ENCODE assay signal across 8 mouse cellular contexts in genomic region chr2:91078314-91079025, GRCm38 (mm10). TPM values are rescaled to one million over a fixed set of nuclear protein-coding genes. Genes with fewer than 3 reads are reported as not detected.
DNase-seq lines count a peak whose midpoint lies in the region; ATAC-seq and TF ChIP-seq lines count a peak whose summit lies in the region.

No protein-coding gene starts in this region.

- no peak for TF ChIP-seq POLR2A in olfactory bulb, adult 2 months (IDR thresholded peaks at IDR 0.05; ENCODE audit: insufficient read depth, low read depth, low read length)

- peak overlapping the region; percentile 51 for H3K4me3 ChIP-seq in kidney, embryonic 15.5 days (replicated peaks)
- peak overlapping the region; percentile 35 to 52; a peak in 3 of 4 replicates for H3K4me3 ChIP-seq in ES-E14 (ENCODE audit: insufficient read depth in 1 of 2, low read depth in 1 of 2, low read length in 2 of 2, poor library complexity in 1 of 2, severe bottlenecking in 1 of 2)
- peak overlapping the region; percentile 49 for H3K4me3 ChIP-seq in forebrain, embryonic 15.5 days
- H3K4me3 ChIP-seq in liver, embryonic 12.5 days = peak overlapping the region; percentile 57
- peak overlapping the region; percentile 53 for H3K4me3 ChIP-seq in olfactory bulb, adult 2 months (ENCODE audit: insufficient read depth, low read depth, low read length)

- in situ Hi-C loops in ES-E14 (cut with MboI; ENCODE audit: low sequenced_read_pairs in 2 of 2, unreplicated experiment in 2 of 2) = no loop called here

- H3K36me3 ChIP-seq in kidney, embryonic 15.5 days = no peaks in the 10 kb centered on the region
- no peaks in the 10 kb centered on the region for H3K36me3 ChIP-seq in ES-E14 (ENCODE audit: control insufficient read depth, insufficient read depth, low read length, poor library complexity, severe bottlenecking)
- H3K36me3 ChIP-seq in forebrain, embryonic 15.5 days = no peaks in the 10 kb centered on the region
- H3K36me3 ChIP-seq in liver, embryonic 12.5 days = no peaks in the 10 kb centered on the region

- TF ChIP-seq CTCF in olfactory bulb, adult 2 months (IDR thresholded peaks at IDR 0.05; ENCODE audit: insufficient read depth, low read depth, low read length) = no peak

- no peaks in the 10 kb centered on the region for H3K9me3 ChIP-seq in kidney, embryonic 15.5 days (replicated peaks)
- no peaks in the 10 kb centered on the region for H3K9me3 ChIP-seq in ES-E14 (ENCODE audit: control insufficient read depth, insufficient read depth, low read depth, low read length)
- no peaks in the 10 kb centered on the region for H3K9me3 ChIP-seq in forebrain, embryonic 15.5 days
- H3K9me3 ChIP-seq in liver, embryonic 12.5 days (replicated peaks) = no peaks in the 10 kb centered on the region

- peaks cover 20% of the 10 kb centered on the region for H3K4me1 ChIP-seq in kidney, embryonic 15.5 days
- H3K4me1 ChIP-seq in ES-E14 (ENCODE audit: control insufficient read depth in 2 of 2, insufficient read depth in 2 of 2, low read length in 2 of 2, poor library complexity in 1 of 2) = peaks cover 0 to 2% of the 10 kb centered on the region in 2 experiments; a peak in 2 of 4 replicates
- H3K4me1 ChIP-seq in forebrain, embryonic 15.5 days = peaks cover 9% of the 10 kb centered on the region
- H3K4me1 ChIP-seq in liver, embryonic 12.5 days = peaks cover 29% of the 10 kb centered on the region
- H3K4me1 ChIP-seq in olfactory bulb, adult 2 months (ENCODE audit: control insufficient read depth, insufficient read depth, low read length) = peaks cover 13% of the 10 kb centered on the region

- whole genome bisulfite sequencing in kidney, embryonic 15.5 days = under 1% methylated on average over 21 of the region's 36 CpGs
- under 1% methylated on average over 34 of the region's 36 CpGs for WGBS in forebrain, embryonic 15.5 days
- under 1% methylated on average over 29 of the region's 36 CpGs for WGBS in liver, embryonic 12.5 days (ENCODE audit: insufficient replicate concordance)
- 1% methylated on average over 33 of the region's 36 CpGs for WGBS in olfactory bulb, adult 2 months

- no peaks in the 10 kb centered on the region for H3K27me3 ChIP-seq in kidney, embryonic 15.5 days
- no peaks in the 10 kb centered on the region for H3K27me3 ChIP-seq in forebrain, embryonic 15.5 days
- H3K27me3 ChIP-seq in liver, embryonic 12.5 days (replicated peaks) = no peaks in the 10 kb centered on the region

- peak overlapping the region; percentile 55 for H3K9ac ChIP-seq in kidney, embryonic 15.5 days
- peak overlapping the region; percentile 45; the same call in 1 of the 2 replicates for H3K9ac ChIP-seq in ES-E14 (ENCODE audit: insufficient read depth, low read depth, low read length, poor library complexity, severe bottlenecking)
- peak overlapping the region; percentile 59 for H3K9ac ChIP-seq in forebrain, embryonic 15.5 days (replicated peaks)
- peak overlapping the region; percentile 62 for H3K9ac ChIP-seq in liver, embryonic 12.5 days

- H3K4me2 ChIP-seq in kidney, embryonic 15.5 days = peak overlapping the region; percentile 92
- H3K4me2 ChIP-seq in forebrain, embryonic 15.5 days (replicated peaks) = peak overlapping the region; percentile 87
- peak overlapping the region; percentile 91 for H3K4me2 ChIP-seq in liver, embryonic 12.5 days

- no peak for DNase-seq in kidney, adult 11 months
- no peak for DNase-seq in ES-E14 (ENCODE audit: low read depth, low spot score)
- no peak for DNase-seq in right cerebral cortex, postnatal 36 days (ENCODE audit: low spot score in 2 of 2)
- no peak for DNase-seq in ovary, postnatal 10 days (ENCODE audit: low spot score)

- peak overlapping the region; percentile 2; the same call in 1 of the 2 replicates for H3K27ac ChIP-seq in kidney, embryonic 15.5 days
- no peak overlapping the region for H3K27ac ChIP-seq in ES-E14 (ENCODE audit: insufficient read depth, low read depth, low read length, poor library complexity, severe bottlenecking)
- no peak overlapping the region for H3K27ac ChIP-seq in forebrain, embryonic 15.5 days (replicated peaks)
- H3K27ac ChIP-seq in liver, embryonic 12.5 days = peak overlapping the region; percentile 43; the same call in 1 of the 2 replicates
- 0 out of 2 replicates have a peak overlapping the region, but pooled peaks have one; percentile 55 for H3K27ac ChIP-seq in olfactory bulb, adult 2 months (ENCODE audit: insufficient read depth, low read depth, low read length)

- ATAC-seq in kidney, embryonic 15.5 days (replicated peaks; ENCODE audit: low FRiP score) = peak; percentile 83
- ATAC-seq in forebrain, embryonic 15.5 days (replicated peaks) = peak; percentile 73
- ATAC-seq in liver, embryonic 12.5 days = peak; percentile 47

TF ChIP-seq in ES-E14, 5 proteins besides CTCF, POLR2A, EP300 and RAD21:
- TF ChIP-seq CHD2 (IDR thresholded peaks at IDR 0.05; ENCODE audit: low read depth, low read length) (no peak), ZC3H11A (IDR thresholded peaks at IDR 0.05; ENCODE audit: borderline replicate concordance, low read depth, low read length) (no peak), HCFC1 (IDR thresholded peaks at IDR 0.05; ENCODE audit: borderline replicate concordance, insufficient read depth, low read length) (no peak), MAFK (IDR thresholded peaks at IDR 0.05; ENCODE audit: insufficient read depth, low read depth, low read length) (no peak), ZNF384 (IDR thresholded peaks at IDR 0.05; ENCODE audit: low read depth, low read length) (no peak)
TF ChIP-seq in ES-E14: peak in this region for 0.

RNA-seq across cellular contexts. Expression of gene Spi1, which starts 3.7 kb away (rescaled TPM):
- polyA plus RNA-seq in kidney, embryonic 15.5 days (2015; fragmentation: Nextera tagmentation; extraction: Ambion mirVana) = 4.7 and 5.4 TPM in 2 replicates
- 0.31 and 0.32 TPM in 2 replicates for total RNA-seq in ES-E14 (2012; rRNA removed)
- polyA plus RNA-seq in forebrain, embryonic 15.5 days (2015; fragmentation: Nextera tagmentation; extraction: Ambion mirVana) = 2.4 and 3.0 TPM in 2 replicates
- polyA plus RNA-seq in liver, embryonic 12.5 days (2016; fragmentation: Nextera tagmentation; extraction: Ambion mirVana) = 16.8 and 18.5 TPM in 2 replicates
- not detected in 2 replicates for polyA plus RNA-seq in olfactory bulb, adult 2 months (2012; ENCODE audit: insufficient read depth, insufficient read length, low replicate concordance, missing spikeins)

RNA-seq across cellular contexts. Expression of gene Slc39a13, which starts 8.3 kb away (rescaled TPM):
- 41.2 and 48.5 TPM in 2 replicates for polyA plus RNA-seq in kidney, embryonic 15.5 days (2015; fragmentation: Nextera tagmentation; extraction: Ambion mirVana)
- 18.3 and 20.1 TPM in 2 replicates for total RNA-seq in ES-E14 (2012; rRNA removed)
- polyA plus RNA-seq in forebrain, embryonic 15.5 days (2015; fragmentation: Nextera tagmentation; extraction: Ambion mirVana) = 23.7 and 27.8 TPM in 2 replicates
- polyA plus RNA-seq in liver, embryonic 12.5 days (2016; fragmentation: Nextera tagmentation; extraction: Ambion mirVana) = 15.1 and 15.3 TPM in 2 replicates
- polyA plus RNA-seq in olfactory bulb, adult 2 months (2012; ENCODE audit: insufficient read depth, insufficient read length, low replicate concordance, missing spikeins) = not detected in 2 replicates

RNA-seq across cellular contexts. Expression of gene Psmc3, which starts 24.7 kb away (rescaled TPM):
- 307 and 315 TPM in 2 replicates for polyA plus RNA-seq in kidney, embryonic 15.5 days (2015; fragmentation: Nextera tagmentation; extraction: Ambion mirVana)
- total RNA-seq in ES-E14 (2012; rRNA removed) = 226 and 262 TPM in 2 replicates
- 230 and 231 TPM in 2 replicates for polyA plus RNA-seq in forebrain, embryonic 15.5 days (2015; fragmentation: Nextera tagmentation; extraction: Ambion mirVana)
- 220 and 223 TPM in 2 replicates for polyA plus RNA-seq in liver, embryonic 12.5 days (2016; fragmentation: Nextera tagmentation; extraction: Ambion mirVana)
- polyA plus RNA-seq in olfactory bulb, adult 2 months (2012; ENCODE audit: insufficient read depth, insufficient read length, low replicate concordance, missing spikeins) = not detected in 2 replicates

RNA-seq across cellular contexts. Expression of gene Mybpc3, which starts 39.5 kb away (rescaled TPM):
- polyA plus RNA-seq in kidney, embryonic 15.5 days (2015; fragmentation: Nextera tagmentation; extraction: Ambion mirVana) = 0.10 and 0.13 TPM in 2 replicates
- 0.62 and 0.90 TPM in 2 replicates for total RNA-seq in ES-E14 (2012; rRNA removed)
- 0.14 TPM in 1 of 2 replicates, not detected in the other for polyA plus RNA-seq in forebrain, embryonic 15.5 days (2015; fragmentation: Nextera tagmentation; extraction: Ambion mirVana)
- polyA plus RNA-seq in liver, embryonic 12.5 days (2016; fragmentation: Nextera tagmentation; extraction: Ambion mirVana) = 0.23 and 0.39 TPM in 2 replicates
- not detected in 2 replicates for polyA plus RNA-seq in olfactory bulb, adult 2 months (2012; ENCODE audit: insufficient read depth, insufficient read length, low replicate concordance, missing spikeins)

RNA-seq across cellular contexts. Expression of gene Rapsn, which starts 43.0 kb away (rescaled TPM):
- 2.7 and 3.4 TPM in 2 replicates for polyA plus RNA-seq in kidney, embryonic 15.5 days (2015; fragmentation: Nextera tagmentation; extraction: Ambion mirVana)
- total RNA-seq in ES-E14 (2012; rRNA removed) = 1.1 and 2.4 TPM in 2 replicates
- polyA plus RNA-seq in forebrain, embryonic 15.5 days (2015; fragmentation: Nextera tagmentation; extraction: Ambion mirVana) = 0.63 and 0.74 TPM in 2 replicates
- polyA plus RNA-seq in liver, embryonic 12.5 days (2016; fragmentation: Nextera tagmentation; extraction: Ambion mirVana) = 0.57 and 0.94 TPM in 2 replicates
- not detected in 2 replicates for polyA plus RNA-seq in olfactory bulb, adult 2 months (2012; ENCODE audit: insufficient read depth, insufficient read length, low replicate concordance, missing spikeins)

Comparison
In these comparisons a context has a peak if more than half of its experiments do, and no peak if none do; other contexts are left out.
1. H3K27ac ChIP-seq: peak in kidney, embryonic 15.5 days (single experiment), liver, embryonic 12.5 days (single experiment) and olfactory bulb, adult 2 months (single experiment); none in ES-E14 (single experiment) and forebrain, embryonic 15.5 days (single experiment).
2. RNA of gene Slc39a13, which starts 8.3 kb away (polyA plus RNA-seq): 41.2 to 48.5 TPM in kidney, embryonic 15.5 days, 23.7 to 27.8 TPM in forebrain, embryonic 15.5 days and 15.1 to 15.3 TPM in liver, embryonic 12.5 days; not detected in olfactory bulb, adult 2 months; every median in the first group is over 10 times any median in the second.
3. Peak in every context shown above with its lines, with median percentiles within 50 percentile points of each other: ATAC-seq, H3K4me2 ChIP-seq, H3K4me3 ChIP-seq and H3K9ac ChIP-seq.